ENCODE assay signal across 7 mouse cellular contexts in the genomic region with DNA sequence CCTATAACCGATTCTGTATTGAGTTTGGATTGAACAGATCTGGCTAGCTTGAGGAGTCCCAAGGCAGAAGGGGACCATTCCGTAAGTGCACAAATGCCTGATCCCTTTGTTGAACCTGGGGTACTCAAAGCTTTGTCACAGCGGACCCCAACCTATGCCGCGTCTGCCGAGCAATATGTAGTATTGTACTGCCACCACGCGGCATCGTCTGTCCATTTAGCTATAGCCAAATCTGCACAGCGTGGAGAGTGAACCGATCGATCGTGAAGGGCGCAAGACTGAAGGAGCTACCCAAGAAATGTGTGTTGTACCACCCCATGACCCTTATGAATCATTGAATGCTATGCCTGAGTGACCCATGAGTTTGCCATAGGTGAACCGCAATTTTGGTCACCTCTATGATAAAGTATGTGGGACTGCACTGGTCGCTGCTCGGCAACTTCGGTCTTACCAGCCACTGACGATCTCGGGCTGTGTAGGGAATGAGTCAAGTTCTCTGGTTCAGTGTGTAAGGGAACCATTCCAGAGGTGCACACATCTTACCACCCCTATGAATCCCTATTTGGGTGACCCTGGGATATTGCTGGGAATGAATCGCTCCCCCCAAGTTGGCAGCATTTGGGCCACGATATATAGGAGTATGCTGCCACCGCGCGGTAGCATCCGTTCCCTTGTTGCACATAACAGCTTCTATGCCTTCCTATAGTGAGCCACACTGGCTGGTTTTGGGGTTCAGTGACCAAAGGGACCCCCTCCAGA. TPM values are rescaled to one million over a fixed set of nuclear protein-coding genes. Genes with fewer than 3 reads are reported as not detected.
A peak's percentile ranks its signal among the peaks of the same experiment; 100 is the strongest.
DNase-seq lines count a peak whose midpoint lies in the region.

No protein-coding gene starts in this region.

- DNase-seq in adrenal gland, adult 2 months, result peak; percentile 33
- peak; percentile 77 for DNase-seq in cerebellum, adult 9-11 months
- DNase-seq in frontal cortex, postnatal 36 days (ENCODE audit: low spot score in 2 of 2), result peak; percentile 42 to 66
- DNase-seq in induced T-regulatory cell, adult 2 months (ENCODE audit: low read depth), result peak; percentile 53
- peak; percentile 42 to 56 for DNase-seq in left cerebral cortex, postnatal 10 days (ENCODE audit: extremely low spot score in 1 of 2, low spot score in 2 of 2)
- DNase-seq in lung, postnatal 4 days, result peak; percentile 44 to 55
- peak; percentile 44 for DNase-seq in right cerebral cortex, postnatal 25 days

- intact Hi-C loops in left cerebral cortex, postnatal 10 days (cut with DNase I), result loop anchor here (2.0 to 5.0 kb wide), 2 partner anchors 41 to 138 kb away; partner anchors contain the start of gene Tnni2

RNA-seq across cellular contexts. Expression of gene Mrpl23, which starts 47.8 kb away (rescaled TPM):
- 1 to 10 TPM; 2.2 to 8.0 TPM for total RNA-seq in adrenal gland, adult 2 months (2021)
- 6.9 and 7.6 TPM in 2 replicates for polyA plus RNA-seq in adrenal gland, adult 2 months (2012; rRNA removed)
- 1 to 10 TPM; 4.8 to 7.2 TPM for total RNA-seq in left cerebral cortex, postnatal 10 days (2021)

Comparison
In these comparisons a context has a peak if more than half of its experiments do, and no peak if none do; other contexts are left out.
1. Peak in every context shown above with its lines: DNase-seq.